Mouse (Mus musculus) CD8-positive naive resting alpha-beta T cell, adult 2 months (primary cell): ENCODE data around the gene AI467606.
A peak's percentile ranks its signal among the peaks of the same experiment; 100 is the strongest.

Experiments used
- DNase-seq, 2 experiments: peaks; one replicate each; pipeline ENCODE4 v3.0.0; 2022; ENCODE audit warnings: low read depth in 2 of 2, low spot score in 2 of 2

Gene AI467606

DNA sequence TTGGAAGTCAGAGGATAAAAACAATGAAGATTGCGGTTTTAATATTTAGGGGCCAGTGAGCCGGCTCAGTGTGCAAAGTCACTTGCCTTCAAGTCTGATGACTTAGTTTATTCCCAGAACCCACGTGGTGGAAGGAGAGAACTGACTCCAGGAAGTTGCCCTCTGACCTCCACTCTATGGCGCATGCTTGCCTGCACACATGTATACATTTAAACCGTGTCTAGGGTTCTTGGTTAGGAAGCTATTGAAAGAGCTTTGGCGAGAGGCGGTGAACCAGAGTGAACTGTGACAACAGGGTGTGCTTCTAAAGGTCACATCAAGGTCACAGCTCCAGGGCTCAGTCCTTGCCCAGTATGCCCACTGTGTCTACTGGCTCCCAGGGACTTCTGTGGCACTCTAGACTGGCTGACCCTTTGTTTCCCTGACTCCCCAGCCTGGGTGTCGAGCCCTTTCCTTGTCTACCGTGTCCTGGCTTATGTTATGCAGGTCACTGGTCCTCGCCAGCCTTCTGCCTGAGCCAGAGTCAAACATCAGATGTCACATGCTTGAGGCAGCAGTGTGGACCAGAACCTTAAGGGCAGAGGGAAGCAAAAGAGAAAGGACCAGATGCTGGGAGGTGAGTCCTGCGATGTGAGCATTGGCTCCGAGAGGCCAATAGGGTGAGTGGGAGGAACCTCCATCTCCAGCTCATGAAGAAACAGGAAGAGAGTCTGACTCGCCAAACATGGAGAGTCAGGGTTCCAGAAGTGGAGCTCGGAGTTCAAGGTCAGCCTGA is 27.7 kb downstream of the AI467606 start:
- DNase-seq = no peak

DNA sequence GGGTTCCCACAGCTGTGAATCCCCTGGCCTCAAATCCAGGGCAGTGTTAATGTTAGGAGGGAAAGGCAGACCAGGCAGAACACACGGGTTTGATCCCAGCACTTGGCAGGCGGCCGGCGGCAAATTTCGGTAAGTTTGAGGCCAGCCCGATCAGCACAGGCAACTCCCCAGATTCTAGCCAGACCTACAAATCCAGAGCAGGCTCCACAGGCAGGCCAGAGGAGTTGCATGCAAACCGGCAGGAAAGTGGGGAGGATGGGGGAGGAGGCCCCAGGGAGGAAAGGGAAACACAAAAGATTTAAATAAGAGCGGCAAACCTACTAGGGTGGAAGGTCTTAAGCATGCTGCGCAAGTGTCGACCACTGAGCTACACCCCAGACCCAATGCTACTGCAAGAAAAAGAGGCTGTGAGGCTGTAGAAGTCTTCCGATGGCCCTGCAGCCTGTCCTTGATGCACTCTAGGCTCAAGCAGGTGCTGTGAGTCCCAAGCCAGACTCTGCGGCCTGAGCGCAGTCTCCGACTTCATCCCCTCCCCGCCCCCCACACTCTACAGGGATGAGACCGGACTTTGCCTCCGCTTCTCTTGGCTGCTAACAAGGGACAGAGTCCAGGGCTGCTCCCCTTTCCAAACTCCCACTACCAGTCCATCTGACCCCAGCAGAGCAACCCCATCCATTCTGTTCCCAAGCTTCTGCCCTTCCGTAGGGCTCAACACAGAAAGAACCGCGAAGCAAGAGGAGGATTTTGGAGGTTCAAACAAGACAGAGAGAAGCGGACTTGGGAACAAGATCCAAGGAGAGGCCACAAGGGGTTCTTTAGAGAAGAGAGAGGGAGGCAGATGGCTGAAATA is 30.1 kb downstream of the AI467606 start:
- DNase-seq = no peak

DNA sequence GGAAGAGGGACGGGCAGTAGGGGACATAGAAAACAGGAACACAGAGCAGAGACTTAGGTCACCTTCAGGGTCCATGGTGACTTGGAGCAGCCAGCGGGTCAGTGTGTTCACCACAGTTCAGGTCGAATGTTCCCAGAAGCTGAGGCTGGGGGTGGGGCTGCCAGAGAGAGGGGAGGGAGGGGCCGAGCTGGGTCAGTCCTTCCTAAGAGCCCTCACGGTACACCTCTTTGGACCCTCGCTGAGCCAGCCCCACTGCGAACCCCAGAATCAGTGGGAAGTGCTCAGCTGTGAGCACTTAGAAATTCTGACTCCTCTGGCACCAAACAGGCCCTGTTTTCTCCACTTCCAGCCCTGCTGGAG is 30.7 kb downstream of the AI467606 start, which contains the start of gene Qprt:
TSS of gene Qprt (minus strand) at position 316 of the 360 bp plus-strand sequence.
- no peak for DNase-seq

DNA sequence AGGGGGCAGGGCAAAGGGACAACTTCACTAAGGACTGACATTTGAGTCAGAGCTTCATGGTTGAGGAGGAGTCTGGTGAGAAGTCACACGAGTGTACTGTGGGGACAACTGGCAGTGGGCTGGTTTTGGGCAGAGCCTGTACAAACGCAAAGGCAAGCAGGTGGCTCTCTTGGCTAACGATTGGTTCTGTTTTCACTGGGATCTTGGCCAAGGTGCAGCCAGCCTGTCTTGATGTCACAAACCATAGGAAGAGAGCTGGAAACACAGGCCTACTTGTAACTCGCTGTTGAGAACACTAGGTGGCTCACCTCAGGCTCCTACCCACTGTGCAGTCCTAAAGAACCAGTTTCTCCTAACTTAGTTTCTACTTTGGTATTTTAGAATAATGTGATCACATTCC is 38.5 kb downstream of the AI467606 start:
- DNase-seq = no peak

DNA sequence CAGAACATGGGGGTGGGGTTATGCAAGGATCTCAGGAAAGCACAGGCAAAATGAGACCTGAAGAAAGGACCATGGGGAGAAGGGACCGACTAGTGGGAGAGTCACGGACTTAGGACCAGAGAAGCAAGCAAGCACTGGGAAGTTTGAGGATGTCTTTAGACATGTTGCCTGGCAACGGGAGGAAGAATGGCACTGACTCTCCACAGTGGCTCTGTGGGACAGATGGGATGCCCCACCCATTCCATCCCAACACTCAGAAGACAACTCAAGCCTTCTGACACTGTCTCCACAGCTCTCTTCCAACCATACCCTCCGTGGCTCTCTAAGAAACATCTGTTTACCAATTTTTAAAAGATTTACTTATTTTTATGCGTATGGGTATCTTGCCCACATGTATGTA is 42.0 kb downstream of the AI467606 start:
- DNase-seq = no peak

DNA sequence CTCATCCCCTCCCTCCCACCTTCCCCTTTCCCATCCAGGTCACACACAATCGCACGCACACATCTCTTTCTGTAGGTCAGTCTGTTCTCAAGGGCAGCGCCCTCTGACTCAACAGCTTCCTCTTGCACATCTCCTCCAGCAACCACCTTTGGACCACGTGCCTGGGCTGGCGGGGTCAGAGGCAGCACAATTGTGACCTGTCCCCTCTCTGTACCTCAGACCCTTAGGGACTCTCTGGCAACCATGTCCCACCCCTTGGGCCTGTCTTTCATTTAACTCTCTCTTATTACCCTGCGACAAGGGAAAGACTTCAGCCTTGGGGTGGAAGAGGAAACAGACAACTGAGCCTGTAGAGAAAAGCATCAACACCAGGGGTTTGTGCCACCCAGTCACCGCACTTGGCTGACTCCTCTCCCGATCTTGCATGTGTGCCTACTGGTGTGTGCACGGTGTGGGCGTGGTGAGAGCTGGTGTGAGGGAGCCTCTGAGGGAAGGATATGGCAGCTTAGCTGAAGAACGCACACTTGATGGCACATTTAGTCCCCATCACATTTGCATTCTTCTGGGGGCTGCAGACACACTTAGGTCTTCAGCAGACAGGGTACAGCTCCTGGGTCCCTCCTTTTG is 43.8 kb downstream of the AI467606 start:
- no peak for DNase-seq

DNA sequence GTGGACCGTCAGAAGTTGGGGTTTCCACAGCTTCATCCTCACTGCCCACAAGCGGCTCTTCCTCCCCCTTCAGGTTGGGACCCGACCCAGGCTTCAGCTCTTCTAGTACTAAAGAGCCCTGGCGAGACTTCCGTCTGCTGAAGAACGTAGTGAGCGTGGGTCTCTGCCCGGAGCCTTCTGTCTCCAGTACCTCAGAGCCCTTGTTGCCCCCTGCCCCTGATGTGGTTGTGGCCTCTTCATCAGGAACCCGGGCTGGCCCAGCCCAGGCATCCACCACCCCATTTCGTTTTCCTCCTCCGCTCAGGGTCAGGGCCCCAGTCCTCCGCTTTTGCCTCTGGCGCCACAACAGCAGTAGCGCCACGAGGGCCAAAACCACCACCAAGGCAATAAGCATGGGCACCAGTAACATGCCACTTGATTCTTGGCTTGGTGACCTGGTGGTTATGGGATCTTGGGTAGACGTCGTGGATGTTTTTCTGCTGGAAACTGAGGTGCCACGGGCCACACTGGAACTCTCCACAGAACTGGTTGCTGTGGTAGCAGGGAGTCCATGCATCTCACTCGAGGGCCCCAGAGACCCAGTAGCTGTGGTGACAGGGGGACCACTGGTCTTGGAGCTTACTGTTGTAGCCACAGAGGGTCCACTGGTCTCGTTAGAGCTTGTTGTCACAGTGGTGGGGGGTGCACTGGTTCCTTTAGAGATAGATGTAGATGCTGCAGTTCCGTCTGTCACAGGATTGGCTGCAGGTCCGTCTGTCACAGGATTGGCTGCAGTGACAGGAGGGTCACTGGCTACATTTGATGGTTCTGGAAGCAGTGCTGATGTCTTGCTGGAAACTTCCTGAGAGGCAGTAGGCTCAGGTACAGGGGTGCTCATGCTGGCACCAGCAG is 45.3 kb downstream of the AI467606 start:
- no peak for DNase-seq

DNA sequence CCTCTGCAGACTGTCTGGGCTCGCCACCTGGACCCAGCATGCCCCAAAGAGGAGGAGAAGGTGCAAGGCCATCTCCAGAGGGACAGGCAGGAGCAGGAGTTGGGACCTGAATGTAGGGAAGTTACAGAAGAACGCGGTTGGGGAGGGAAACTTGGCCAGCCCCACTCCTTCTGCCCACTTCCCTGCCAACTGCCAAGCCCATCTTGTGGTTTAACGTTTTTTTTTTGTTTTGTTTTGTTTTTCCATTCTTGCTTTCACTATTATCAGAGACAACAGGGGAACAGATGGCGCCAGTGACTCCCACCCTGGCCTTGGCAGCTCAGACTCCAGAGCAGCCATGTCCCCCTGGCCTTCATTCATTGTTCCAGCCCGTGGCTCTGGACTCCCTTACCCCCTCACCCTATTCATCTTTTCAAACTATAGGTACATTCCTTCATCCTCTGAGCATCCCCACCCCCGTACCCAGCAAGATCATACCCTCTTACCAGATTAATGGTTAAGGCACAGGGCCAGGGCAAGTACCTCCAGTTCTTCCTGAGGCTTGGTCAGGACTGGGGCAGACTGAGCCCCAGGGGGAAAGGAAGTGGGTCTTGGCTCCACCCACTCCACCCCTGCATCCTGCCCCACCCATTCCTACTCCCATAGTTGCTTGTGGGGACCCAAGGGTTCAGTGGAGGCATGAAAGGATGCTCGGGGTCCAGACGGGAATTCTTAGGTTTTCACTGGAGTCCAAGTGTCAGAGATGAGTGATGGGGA is 46.3 kb downstream of the AI467606 start, which contains the start of gene Spn:
TSS of gene Spn (minus strand) at position 562 of the 756 bp plus-strand sequence.
- DNase-seq = peak; percentile 53 to 72

DNA sequence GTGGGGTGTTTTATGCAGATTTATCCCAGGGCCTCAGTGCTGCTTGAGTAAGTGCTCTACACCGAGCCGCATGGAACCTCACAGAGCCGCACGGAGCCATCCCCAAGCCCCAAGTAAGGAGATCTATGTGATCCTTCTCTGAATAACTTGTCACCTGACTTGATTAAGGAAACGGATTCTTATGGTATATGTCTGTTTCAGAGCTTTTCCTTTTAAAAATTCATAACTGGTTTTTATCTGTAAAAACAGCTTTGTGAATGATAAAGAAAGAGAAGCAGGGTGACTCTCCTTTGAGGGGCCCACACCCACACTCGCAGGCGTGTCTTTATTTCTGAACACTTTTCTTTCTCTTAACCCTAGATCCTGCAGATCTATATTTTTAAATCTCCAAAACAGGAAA is 47.9 kb downstream of the AI467606 start:
- DNase-seq = no peak

DNA sequence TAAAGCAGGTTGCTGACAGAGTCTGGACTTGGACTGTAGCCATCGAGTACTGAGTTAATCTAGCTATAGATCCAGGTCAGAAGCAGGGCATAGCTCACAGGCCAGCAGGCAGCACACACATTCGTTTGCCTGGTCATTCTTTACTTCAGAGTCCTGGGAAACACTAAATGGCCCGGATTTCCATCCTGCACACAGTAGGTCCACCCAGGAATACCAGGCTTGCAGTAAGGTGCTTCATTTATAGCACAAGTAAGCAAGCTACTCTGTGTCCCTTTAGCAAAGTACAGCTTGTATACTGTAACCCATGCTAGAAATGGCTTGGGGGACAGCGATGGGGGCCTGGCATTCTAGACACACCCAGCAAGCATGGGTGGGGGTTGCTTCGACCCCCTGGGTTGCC is 48.4 kb downstream of the AI467606 start:
- no peak for DNase-seq

DNA sequence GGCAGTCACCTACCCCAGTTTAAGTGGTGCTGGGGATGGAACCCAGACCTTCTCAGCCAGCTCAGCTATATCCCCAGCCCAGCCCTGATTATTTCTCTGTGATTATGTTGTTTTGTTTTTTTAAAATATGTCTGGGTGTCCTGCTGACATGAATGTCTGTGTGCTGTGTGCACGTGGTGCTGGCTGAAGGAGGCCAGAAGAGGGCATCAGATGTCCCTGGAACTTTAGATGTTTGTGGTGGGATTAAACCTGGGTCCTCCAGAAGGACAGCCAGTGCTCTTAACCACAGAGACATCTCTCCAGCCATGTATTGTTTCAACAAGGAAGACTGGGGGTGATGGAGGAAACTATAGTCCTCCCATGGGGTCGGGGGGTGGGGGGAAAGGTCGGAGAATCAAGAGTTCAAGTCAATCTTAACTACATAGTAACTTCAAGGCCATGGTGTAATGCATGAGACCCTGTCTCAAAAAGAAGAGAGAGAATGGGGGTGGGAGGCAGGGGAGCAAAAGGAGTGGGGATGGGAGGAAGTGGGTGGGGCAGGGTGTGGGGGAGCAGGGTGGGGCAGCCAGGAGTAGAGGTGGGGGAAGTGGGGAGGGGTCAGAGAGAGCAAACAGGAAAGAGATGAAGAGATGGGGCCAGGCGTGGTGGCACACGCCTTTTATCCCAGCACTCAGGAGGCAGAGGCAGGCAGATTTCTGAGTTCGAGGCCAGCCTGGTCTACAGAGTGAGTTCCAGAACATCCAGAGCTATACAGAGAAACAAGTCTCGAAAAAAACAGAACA is 49.7 kb downstream of the AI467606 start:
- no peak for DNase-seq

DNA sequence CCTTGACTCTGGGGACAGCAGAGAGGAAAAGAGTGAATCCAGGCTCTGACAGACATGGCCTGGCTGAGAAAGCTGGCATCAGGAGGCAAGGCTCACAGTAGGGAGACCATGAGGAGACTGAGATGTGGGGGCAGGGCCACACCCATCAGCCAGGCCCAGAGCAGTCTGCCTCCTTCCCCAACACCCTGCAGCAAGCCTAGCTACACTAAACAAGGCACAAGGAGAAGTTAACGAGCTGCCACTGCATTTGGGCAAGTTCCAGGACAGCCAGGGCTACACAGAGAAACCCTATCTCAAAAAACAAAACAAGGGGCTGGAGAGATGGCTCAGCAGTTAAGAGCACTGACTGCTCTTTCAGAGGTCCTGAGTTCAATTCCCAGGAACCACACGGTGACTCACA is 51.1 kb downstream of the AI467606 start:
- no peak for DNase-seq

DNA sequence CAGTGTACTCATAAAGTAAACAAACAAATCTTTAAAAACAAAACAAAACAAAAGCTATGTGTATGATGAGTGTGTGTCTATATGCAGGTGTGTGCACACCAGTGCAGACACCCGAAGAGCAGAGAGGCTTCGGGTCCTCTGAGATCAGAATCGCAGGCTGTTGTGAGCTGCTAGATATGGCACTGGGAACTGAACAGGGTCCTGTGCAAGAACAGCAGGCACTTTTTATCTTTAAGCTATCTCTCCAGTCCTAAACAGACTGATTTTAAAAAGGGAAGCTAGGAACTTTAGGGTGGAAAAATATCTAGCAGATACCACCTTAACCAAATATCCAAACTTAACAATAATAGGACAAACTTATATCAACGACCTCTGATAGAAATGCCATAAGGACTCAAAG is 51.5 kb downstream of the AI467606 start:
- DNase-seq = no peak
